Mouse (Mus musculus): ENCODE measurements around the gene Hyal1. TPM values are rescaled to one million over a fixed set of nuclear protein-coding genes. Genes with fewer than 3 reads are reported as not detected.

Gene Hyal1
- polyA plus RNA-seq, 1 experiment from 2014 or later = 4.6 TPM

- H3K4me1 ChIP-seq (ENCODE audit: control insufficient read depth in 2 of 2, insufficient read depth in 2 of 2, low read length in 2 of 2) = peaks cover 24 to 34% of the 10 kb centered on the region in 2 experiments
- WGBS = 74% methylated on average over 12 of the region's 12 CpGs
- H3K9me3 ChIP-seq (ENCODE audit: control insufficient read depth, low read length) = no peaks in the 10 kb centered on the region
- no peak overlapping the region for H3K4me2 ChIP-seq (ENCODE audit: low read length)
- H3K36me3 ChIP-seq (ENCODE audit: control insufficient read depth, insufficient read depth, low read length) = 0 out of 2 replicates have a peak, but pooled peaks cover 2% of the 10 kb centered on the region
- no peak overlapping the region for H3K27ac ChIP-seq (replicated peaks in 1 of 2; ENCODE audit: control insufficient read depth in 1 of 2, insufficient read depth in 1 of 2, low read depth in 2 of 2, low read length in 2 of 2)
- 0 out of 2 replicates have a peak, but pooled peaks cover 3% of the 10 kb centered on the region for H3K27me3 ChIP-seq (ENCODE audit: control insufficient read depth, insufficient read depth, low read length)
- no peak for ATAC-seq (ENCODE audit: insufficient number of reproducible peaks, insufficient read depth, low FRiP score, low read depth)
- H3K4me3 ChIP-seq (ENCODE audit: control insufficient read depth in 1 of 2, insufficient read depth in 1 of 2, low read depth in 1 of 2, low read length in 2 of 2) = no peak overlapping the region
- H3K9ac ChIP-seq (ENCODE audit: low read length) = no peak overlapping the region
Observed at GRCm38 (mm10) chr9:107600745-107601144, 24.0 kb downstream of the Hyal1 start.

- 0 out of 2 replicates have a peak, but pooled peaks cover 3% of the 10 kb centered on the region for H3K27me3 ChIP-seq (ENCODE audit: control insufficient read depth, insufficient read depth, low read length)
Observed at GRCm38 (mm10) chr9:107601275-107601674, 24.5 kb downstream of the Hyal1 start.

GRCm38 (mm10) chr9:107602068-107602648 is 25.4 kb downstream of the Hyal1 start:
- Histone ChIP-seq H3K4me3 (ENCODE audit: control insufficient read depth in 1 of 2, insufficient read depth in 1 of 2, low read depth in 1 of 2, low read length in 2 of 2) (no peak overlapping the region), H3K4me2 (ENCODE audit: low read length) (peak overlapping the region; percentile 27; the same call in 1 of the 2 replicates), H3K27ac (replicated peaks in 1 of 2; ENCODE audit: control insufficient read depth in 1 of 2, insufficient read depth in 1 of 2, low read depth in 2 of 2, low read length in 2 of 2) (peak overlapping the region in 1 of 2 experiments; percentile 24; a peak in 2 of 4 replicates), H3K9ac (ENCODE audit: low read length) (peak overlapping the region; percentile 58), H3K27me3 (ENCODE audit: control insufficient read depth, insufficient read depth, low read length) (0 out of 2 replicates have a peak, but pooled peaks cover 3% of the 10 kb centered on the region), H3K36me3 (ENCODE audit: control insufficient read depth, insufficient read depth, low read length) (no peaks in the 10 kb centered on the region), H3K4me1 (ENCODE audit: control insufficient read depth in 2 of 2, insufficient read depth in 2 of 2, low read length in 2 of 2) (peaks cover 23 to 40% of the 10 kb centered on the region in 2 experiments), H3K9me3 (ENCODE audit: control insufficient read depth, low read length) (no peaks in the 10 kb centered on the region)
- WGBS = 2% methylated on average over 10 of the region's 10 CpGs
- no peak for ATAC-seq (ENCODE audit: insufficient number of reproducible peaks, insufficient read depth, low FRiP score, low read depth)

More at GRCm38 (mm10) chr9:107601275-107601674, 24.5 kb downstream of the Hyal1 start:
- Histone ChIP-seq H3K4me1 (ENCODE audit: control insufficient read depth in 2 of 2, insufficient read depth in 2 of 2, low read length in 2 of 2) (peaks cover 21 to 36% of the 10 kb centered on the region in 2 experiments), H3K4me2 (ENCODE audit: low read length) (no peak overlapping the region), H3K9ac (ENCODE audit: low read length) (no peak overlapping the region), H3K36me3 (ENCODE audit: control insufficient read depth, insufficient read depth, low read length) (no peaks in the 10 kb centered on the region), H3K4me3 (ENCODE audit: control insufficient read depth in 1 of 2, insufficient read depth in 1 of 2, low read depth in 1 of 2, low read length in 2 of 2) (no peak overlapping the region), H3K9me3 (ENCODE audit: control insufficient read depth, low read length) (no peaks in the 10 kb centered on the region), H3K27ac (replicated peaks in 1 of 2; ENCODE audit: control insufficient read depth in 1 of 2, insufficient read depth in 1 of 2, low read depth in 2 of 2, low read length in 2 of 2) (no peak overlapping the region)
- ATAC-seq (ENCODE audit: insufficient number of reproducible peaks, insufficient read depth, low FRiP score, low read depth) = no peak
- 84% methylated on average over 11 of the region's 11 CpGs for WGBS

- no peak overlapping the region for H3K4me2 ChIP-seq (ENCODE audit: low read length)
- WGBS = 74% methylated on average over 6 of the region's 6 CpGs
Observed at GRCm38 (mm10) chr9:107603251-107603650, 26.5 kb downstream of the Hyal1 start.

GRCm38 (mm10) chr9:107605041-107605661 is 28.4 kb downstream of the Hyal1 start:
- 40% methylated on average over 23 of the region's 23 CpGs for WGBS
- Histone ChIP-seq H3K4me3 (ENCODE audit: control insufficient read depth in 1 of 2, insufficient read depth in 1 of 2, low read depth in 1 of 2, low read length in 2 of 2) (no peak overlapping the region; a peak in 1 of 4 replicates), H3K4me2 (ENCODE audit: low read length) (peak overlapping the region; percentile 50), H3K36me3 (ENCODE audit: control insufficient read depth, insufficient read depth, low read length) (no peaks in the 10 kb centered on the region), H3K9ac (ENCODE audit: low read length) (peak overlapping the region; percentile 63), H3K27ac (replicated peaks in 1 of 2; ENCODE audit: control insufficient read depth in 1 of 2, insufficient read depth in 1 of 2, low read depth in 2 of 2, low read length in 2 of 2) (peak overlapping the region in 1 of 2 experiments; percentile 37; a peak in 1 of 4 replicates), H3K9me3 (ENCODE audit: control insufficient read depth, low read length) (no peaks in the 10 kb centered on the region), H3K27me3 (ENCODE audit: control insufficient read depth, insufficient read depth, low read length) (0 out of 2 replicates have a peak, but pooled peaks cover 3% of the 10 kb centered on the region), H3K4me1 (ENCODE audit: control insufficient read depth in 2 of 2, insufficient read depth in 2 of 2, low read length in 2 of 2) (peaks cover 40 to 63% of the 10 kb centered on the region in 2 experiments)
- ATAC-seq (ENCODE audit: insufficient number of reproducible peaks, insufficient read depth, low FRiP score, low read depth) = no peak

More at GRCm38 (mm10) chr9:107603251-107603650, 26.5 kb downstream of the Hyal1 start:
- Histone ChIP-seq H3K9ac (ENCODE audit: low read length) (no peak overlapping the region), H3K9me3 (ENCODE audit: control insufficient read depth, low read length) (no peaks in the 10 kb centered on the region), H3K4me1 (ENCODE audit: control insufficient read depth in 2 of 2, insufficient read depth in 2 of 2, low read length in 2 of 2) (peaks cover 28 to 44% of the 10 kb centered on the region in 2 experiments), H3K4me3 (ENCODE audit: control insufficient read depth in 1 of 2, insufficient read depth in 1 of 2, low read depth in 1 of 2, low read length in 2 of 2) (no peak overlapping the region), H3K36me3 (ENCODE audit: control insufficient read depth, insufficient read depth, low read length) (no peaks in the 10 kb centered on the region), H3K27ac (replicated peaks in 1 of 2; ENCODE audit: control insufficient read depth in 1 of 2, insufficient read depth in 1 of 2, low read depth in 2 of 2, low read length in 2 of 2) (no peak overlapping the region), H3K27me3 (ENCODE audit: control insufficient read depth, insufficient read depth, low read length) (0 out of 2 replicates have a peak, but pooled peaks cover 3% of the 10 kb centered on the region)
- no peak for ATAC-seq (ENCODE audit: insufficient number of reproducible peaks, insufficient read depth, low FRiP score, low read depth)

- 16% methylated on average over 9 of the region's 9 CpGs for WGBS
- ATAC-seq (ENCODE audit: insufficient number of reproducible peaks, insufficient read depth, low FRiP score, low read depth) = no peak
- no peaks in the 10 kb centered on the region for H3K36me3 ChIP-seq (ENCODE audit: control insufficient read depth, insufficient read depth, low read length)
- H3K27ac ChIP-seq (replicated peaks in 1 of 2; ENCODE audit: control insufficient read depth in 1 of 2, insufficient read depth in 1 of 2, low read depth in 2 of 2, low read length in 2 of 2) = peak overlapping the region; percentile 20 to 83; a peak in 3 of 4 replicates
- peak overlapping the region; percentile 61 for H3K4me2 ChIP-seq (ENCODE audit: low read length)
- H3K9me3 ChIP-seq (ENCODE audit: control insufficient read depth, low read length) = no peaks in the 10 kb centered on the region
- H3K9ac ChIP-seq (ENCODE audit: low read length) = peak overlapping the region; percentile 70
- peak overlapping the region; percentile 36 to 37 for H3K4me3 ChIP-seq (ENCODE audit: control insufficient read depth in 1 of 2, insufficient read depth in 1 of 2, low read depth in 1 of 2, low read length in 2 of 2)
- H3K27me3 ChIP-seq (ENCODE audit: control insufficient read depth, insufficient read depth, low read length) = no peaks in the 10 kb centered on the region
- peaks cover 49 to 72% of the 10 kb centered on the region in 2 experiments for H3K4me1 ChIP-seq (ENCODE audit: control insufficient read depth in 2 of 2, insufficient read depth in 2 of 2, low read length in 2 of 2)
Observed at GRCm38 (mm10) chr9:107606591-107606990, 29.9 kb downstream of the Hyal1 start.

GRCm38 (mm10) chr9:107607036-107607435 is 30.3 kb downstream of the Hyal1 start:
- no peaks in the 10 kb centered on the region for H3K36me3 ChIP-seq (ENCODE audit: control insufficient read depth, insufficient read depth, low read length)
- peak overlapping the region; percentile 20 to 83; a peak in 3 of 4 replicates for H3K27ac ChIP-seq (replicated peaks in 1 of 2; ENCODE audit: control insufficient read depth in 1 of 2, insufficient read depth in 1 of 2, low read depth in 2 of 2, low read length in 2 of 2)
- peaks cover 54 to 76% of the 10 kb centered on the region in 2 experiments for H3K4me1 ChIP-seq (ENCODE audit: control insufficient read depth in 2 of 2, insufficient read depth in 2 of 2, low read length in 2 of 2)
- H3K4me3 ChIP-seq (ENCODE audit: control insufficient read depth in 1 of 2, insufficient read depth in 1 of 2, low read depth in 1 of 2, low read length in 2 of 2) = peak overlapping the region; percentile 36 to 37
- H3K9me3 ChIP-seq (ENCODE audit: control insufficient read depth, low read length) = no peaks in the 10 kb centered on the region
- H3K27me3 ChIP-seq (ENCODE audit: control insufficient read depth, insufficient read depth, low read length) = no peaks in the 10 kb centered on the region
- H3K4me2 ChIP-seq (ENCODE audit: low read length) = peak overlapping the region; percentile 61
- H3K9ac ChIP-seq (ENCODE audit: low read length) = peak overlapping the region; percentile 70
- ATAC-seq (ENCODE audit: insufficient number of reproducible peaks, insufficient read depth, low FRiP score, low read depth) = no peak
- 84% methylated on average over 2 of the region's 2 CpGs for WGBS
